Mouse (Mus musculus): ENCODE measurements at regions not wholly inside any gene's neighbourhood (a gene's known extent, or its start where the extent isn't known, plus 50 kb on each side); places are given as distances from the start of the nearest gene placed in this dataset.

GRCm38 (mm10) chr1:137802119-137802518 is 373.4 kb downstream of the Ptprc start:
- no peak for DNase-seq (ENCODE audit: low spot score)
- no peak overlapping the region for H3K4me2 ChIP-seq
- no peaks in the 10 kb centered on the region for H3K9me3 ChIP-seq (ENCODE audit: control insufficient read depth, low read length)
- no peak overlapping the region for H3K4me3 ChIP-seq (ENCODE audit: low read depth, low read length)
- ATAC-seq (replicated peaks; ENCODE audit: low FRiP score): no peak
- WGBS: 67% methylated on average over 4 of the region's 4 CpGs
- H3K27me3 ChIP-seq (replicated peaks; ENCODE audit: control insufficient read depth, insufficient read depth, low read length): no peaks in the 10 kb centered on the region
- no peaks in the 10 kb centered on the region for H3K36me3 ChIP-seq (ENCODE audit: control insufficient read depth, insufficient read depth, low read length)
- H3K27ac ChIP-seq (ENCODE audit: low read depth, low read length): no peak overlapping the region
- no peaks in the 10 kb centered on the region; the same call in 1 of the 2 replicates for H3K4me1 ChIP-seq (replicated peaks; ENCODE audit: control insufficient read depth, insufficient read depth, low read length)
- no peak overlapping the region for H3K9ac ChIP-seq (ENCODE audit: low read depth, low read length)

DNA sequence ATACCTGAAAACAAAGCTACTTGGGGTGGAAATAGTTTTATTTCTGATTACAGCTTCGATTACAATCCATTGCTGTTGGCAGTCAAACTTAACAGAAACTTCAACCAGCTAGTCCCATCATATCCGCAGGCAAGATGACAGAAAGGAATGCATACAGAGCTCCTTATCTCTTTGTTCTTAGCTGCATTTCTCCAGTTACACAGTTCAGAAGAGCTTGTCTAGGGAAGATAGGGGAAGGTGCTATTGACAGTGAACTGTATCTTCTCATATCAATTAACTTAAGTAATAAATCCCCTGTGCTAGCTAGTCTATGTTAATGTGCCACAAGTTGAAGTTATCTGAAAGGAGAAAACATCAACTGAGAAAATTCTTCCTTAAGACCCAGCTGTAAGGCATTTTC is 374.8 kb downstream of the Ptprc start:
- Histone ChIP-seq H3K4me1 (replicated peaks; ENCODE audit: control insufficient read depth, insufficient read depth, low read length) (no peaks in the 10 kb centered on the region), H3K9me3 (ENCODE audit: control insufficient read depth, low read length) (no peaks in the 10 kb centered on the region), H3K9ac (ENCODE audit: low read depth, low read length) (no peak overlapping the region), H3K4me3 (ENCODE audit: low read depth, low read length) (no peak overlapping the region), H3K27ac (ENCODE audit: low read depth, low read length) (no peak overlapping the region), H3K4me2 (no peak overlapping the region), H3K27me3 (replicated peaks; ENCODE audit: control insufficient read depth, insufficient read depth, low read length) (no peaks in the 10 kb centered on the region), H3K36me3 (ENCODE audit: control insufficient read depth, insufficient read depth, low read length) (no peaks in the 10 kb centered on the region)
- DNase-seq (ENCODE audit: low spot score) (no peak), ATAC-seq (replicated peaks; ENCODE audit: low FRiP score) (no peak; the same call in 1 of the 2 replicates)
- 53% methylated on average over 2 of the region's 2 CpGs for WGBS

GRCm38 (mm10) chr1:137788789-137789188 is 386.7 kb downstream of the Ptprc start:
- Histone ChIP-seq H3K4me1 (replicated peaks; ENCODE audit: control insufficient read depth, insufficient read depth, low read length) (no peaks in the 10 kb centered on the region), H3K9ac (ENCODE audit: low read depth, low read length) (no peak overlapping the region), H3K27me3 (replicated peaks; ENCODE audit: control insufficient read depth, insufficient read depth, low read length) (no peaks in the 10 kb centered on the region), H3K4me3 (ENCODE audit: low read depth, low read length) (no peak overlapping the region), H3K27ac (ENCODE audit: low read depth, low read length) (no peak overlapping the region), H3K9me3 (ENCODE audit: control insufficient read depth, low read length) (no peaks in the 10 kb centered on the region), H3K36me3 (ENCODE audit: control insufficient read depth, insufficient read depth, low read length) (no peaks in the 10 kb centered on the region), H3K4me2 (no peak overlapping the region)
- DNase-seq (ENCODE audit: low spot score) (no peak), ATAC-seq (replicated peaks; ENCODE audit: low FRiP score) (no peak)
- 62% methylated on average over 3 of the region's 3 CpGs for WGBS

- H3K4me1 ChIP-seq (replicated peaks; ENCODE audit: control insufficient read depth, insufficient read depth, low read length): no peaks in the 10 kb centered on the region
- no peaks in the 10 kb centered on the region for H3K36me3 ChIP-seq (ENCODE audit: control insufficient read depth, insufficient read depth, low read length)
- no peak for ATAC-seq (replicated peaks; ENCODE audit: low FRiP score)
- no peak overlapping the region for H3K27ac ChIP-seq (ENCODE audit: low read depth, low read length)
- no peak overlapping the region for H3K4me2 ChIP-seq
- DNase-seq (ENCODE audit: low spot score): no peak
- no peaks in the 10 kb centered on the region for H3K9me3 ChIP-seq (ENCODE audit: control insufficient read depth, low read length)
- H3K9ac ChIP-seq (ENCODE audit: low read depth, low read length): no peak overlapping the region
- no peaks in the 10 kb centered on the region for H3K27me3 ChIP-seq (replicated peaks; ENCODE audit: control insufficient read depth, insufficient read depth, low read length)
- H3K4me3 ChIP-seq (ENCODE audit: low read depth, low read length): no peak overlapping the region
These were observed 388.9 kb downstream of the Ptprc start for GRCm38 (mm10) chr1:137786653-137787052.

DNA sequence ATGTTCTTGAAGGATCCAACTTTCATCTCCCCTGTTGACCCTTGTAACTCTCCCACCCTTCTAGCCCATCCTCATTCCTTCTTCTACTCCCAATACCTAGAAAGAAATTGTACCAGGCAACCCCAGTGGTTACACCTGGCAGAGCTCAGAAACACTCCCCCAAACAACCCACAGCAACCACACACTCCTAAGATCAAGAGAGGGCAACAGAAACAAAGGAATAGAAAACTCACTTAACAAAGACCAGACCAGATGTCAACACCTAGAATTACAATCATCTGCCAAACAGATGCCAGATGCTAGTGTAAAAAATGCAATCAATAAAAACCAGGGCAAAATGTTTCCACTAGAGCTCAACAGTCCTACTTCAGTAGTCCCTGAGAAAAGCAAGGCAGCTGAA is 400.9 kb downstream of the Ptprc start:
- H3K4me2 ChIP-seq: no peak overlapping the region
- ATAC-seq (replicated peaks; ENCODE audit: low FRiP score): no peak

GRCm38 (mm10) chr1:137760797-137761196 is 414.7 kb downstream of the Ptprc start:
- H3K9ac ChIP-seq (ENCODE audit: low read depth, low read length): no peak overlapping the region
- H3K4me2 ChIP-seq: no peak overlapping the region
- no peaks in the 10 kb centered on the region for H3K36me3 ChIP-seq (ENCODE audit: control insufficient read depth, insufficient read depth, low read length)
- DNase-seq (ENCODE audit: low spot score) (no peak), ATAC-seq (replicated peaks; ENCODE audit: low FRiP score) (no peak)
- H3K4me3 ChIP-seq (ENCODE audit: low read depth, low read length): no peak overlapping the region
- H3K27ac ChIP-seq (ENCODE audit: low read depth, low read length): no peak overlapping the region
- no peaks in the 10 kb centered on the region for H3K4me1 ChIP-seq (replicated peaks; ENCODE audit: control insufficient read depth, insufficient read depth, low read length)
- H3K9me3 ChIP-seq (ENCODE audit: control insufficient read depth, low read length): no peaks in the 10 kb centered on the region
- WGBS: 80% methylated on average over 4 of the region's 4 CpGs
- H3K27me3 ChIP-seq (replicated peaks; ENCODE audit: control insufficient read depth, insufficient read depth, low read length): no peaks in the 10 kb centered on the region

More for the DNA sequence above, 400.9 kb downstream of the Ptprc start:
- Histone ChIP-seq H3K27ac (ENCODE audit: low read depth, low read length) (no peak overlapping the region), H3K9me3 (ENCODE audit: control insufficient read depth, low read length) (no peaks in the 10 kb centered on the region), H3K4me3 (ENCODE audit: low read depth, low read length) (no peak overlapping the region), H3K9ac (ENCODE audit: low read depth, low read length) (no peak overlapping the region), H3K27me3 (replicated peaks; ENCODE audit: control insufficient read depth, insufficient read depth, low read length) (no peaks in the 10 kb centered on the region), H3K36me3 (ENCODE audit: control insufficient read depth, insufficient read depth, low read length) (no peaks in the 10 kb centered on the region), H3K4me1 (replicated peaks; ENCODE audit: control insufficient read depth, insufficient read depth, low read length) (no peaks in the 10 kb centered on the region)
- no peak for DNase-seq (ENCODE audit: low spot score)

GRCm38 (mm10) chr1:137751446-137751961 is 424.0 kb downstream of the Ptprc start:
- 64% methylated on average over 7 of the region's 7 CpGs for WGBS
- Histone ChIP-seq H3K4me2 (no peak overlapping the region), H3K36me3 (ENCODE audit: control insufficient read depth, insufficient read depth, low read length) (no peaks in the 10 kb centered on the region), H3K4me3 (ENCODE audit: low read depth, low read length) (no peak overlapping the region), H3K27ac (ENCODE audit: low read depth, low read length) (no peak overlapping the region), H3K4me1 (replicated peaks; ENCODE audit: control insufficient read depth, insufficient read depth, low read length) (no peaks in the 10 kb centered on the region), H3K9ac (ENCODE audit: low read depth, low read length) (no peak overlapping the region), H3K27me3 (replicated peaks; ENCODE audit: control insufficient read depth, insufficient read depth, low read length) (no peaks in the 10 kb centered on the region), H3K9me3 (ENCODE audit: control insufficient read depth, low read length) (no peaks in the 10 kb centered on the region)
- DNase-seq (ENCODE audit: low spot score): no peak
- no peak; the same call in 1 of the 2 replicates for ATAC-seq (replicated peaks; ENCODE audit: low FRiP score)

DNA sequence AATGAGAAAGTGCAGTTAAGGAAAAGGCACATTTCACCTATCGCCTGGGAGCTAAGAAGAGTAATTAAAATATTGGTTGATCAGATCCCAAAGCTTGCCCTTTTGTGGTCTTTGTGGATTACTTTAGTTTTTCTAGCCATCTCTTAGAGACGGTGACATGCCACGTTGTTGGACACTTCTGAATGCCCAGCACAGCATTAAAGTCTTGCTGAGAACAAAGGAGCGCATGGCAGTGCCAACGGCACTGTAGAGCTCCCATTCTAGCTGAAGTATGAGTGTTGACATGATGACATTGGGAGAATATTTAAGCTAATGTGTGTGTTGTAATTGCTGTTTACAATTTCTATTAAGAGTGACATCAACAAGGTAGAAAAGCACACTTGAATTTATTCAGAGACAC is 424.6 kb downstream of the Ptprc start:
- Histone ChIP-seq H3K27me3 (replicated peaks; ENCODE audit: control insufficient read depth, insufficient read depth, low read length) (no peaks in the 10 kb centered on the region), H3K36me3 (ENCODE audit: control insufficient read depth, insufficient read depth, low read length) (no peaks in the 10 kb centered on the region), H3K4me1 (replicated peaks; ENCODE audit: control insufficient read depth, insufficient read depth, low read length) (no peaks in the 10 kb centered on the region), H3K9me3 (ENCODE audit: control insufficient read depth, low read length) (no peaks in the 10 kb centered on the region), H3K4me3 (ENCODE audit: low read depth, low read length) (no peak overlapping the region), H3K9ac (ENCODE audit: low read depth, low read length) (no peak overlapping the region), H3K4me2 (no peak overlapping the region), H3K27ac (ENCODE audit: low read depth, low read length) (no peak overlapping the region)
- ATAC-seq (replicated peaks; ENCODE audit: low FRiP score) (no peak), DNase-seq (ENCODE audit: low spot score) (no peak)
- 86% methylated on average over 5 of the region's 5 CpGs for WGBS

GRCm38 (mm10) chr1:137746129-137746528 is 429.4 kb downstream of the Ptprc start:
- H3K4me2 ChIP-seq: no peak overlapping the region
- H3K36me3 ChIP-seq (ENCODE audit: control insufficient read depth, insufficient read depth, low read length): no peaks in the 10 kb centered on the region
- H3K4me1 ChIP-seq (replicated peaks; ENCODE audit: control insufficient read depth, insufficient read depth, low read length): no peaks in the 10 kb centered on the region
- WGBS: 64% methylated on average over 2 of the region's 2 CpGs
- no peak overlapping the region for H3K9ac ChIP-seq (ENCODE audit: low read depth, low read length)
- no peak for ATAC-seq (replicated peaks; ENCODE audit: low FRiP score)
- no peak overlapping the region for H3K27ac ChIP-seq (ENCODE audit: low read depth, low read length)
- DNase-seq (ENCODE audit: low spot score): no peak
- H3K9me3 ChIP-seq (ENCODE audit: control insufficient read depth, low read length): no peaks in the 10 kb centered on the region
- no peaks in the 10 kb centered on the region for H3K27me3 ChIP-seq (replicated peaks; ENCODE audit: control insufficient read depth, insufficient read depth, low read length)
- no peak overlapping the region for H3K4me3 ChIP-seq (ENCODE audit: low read depth, low read length)
